Mouse (Mus musculus) heart, postnatal 0 days (tissue): ENCODE measurements at regions not wholly inside any gene's neighbourhood (a gene's known extent, or its start where the extent isn't known, plus 50 kb on each side); places are given as distances from the start of the nearest gene placed in this dataset.

Source experiments
- ATAC-seq: fragments of 200-750 bp; cut with Nextera tagmentation; 2 replicates; pipeline ENCODE4 v1.8.0; 2017; ENCODE audit warnings: low read depth, moderate number of reproducible peaks, moderate library complexity; ENCODE audit not compliant: insufficient read depth
- DNase-seq: peaks from one replicate; pipeline ENCODE4 v3.0.0-alpha.2; 2016; ENCODE audit warnings: low spot score
- H3K27ac ChIP-seq: fragments of 300-500 bp; sonication (generic); 2 replicates; pipeline ENCODE4 v1.5.1; 2014; ENCODE audit warnings: low read depth, mild to moderate bottlenecking
- H3K27me3 ChIP-seq: fragments of 300-500 bp; sonication (generic); 2 replicates; pipeline ENCODE4 v1.6.1; 2014; ENCODE audit warnings: low read length, mixed read lengths; ENCODE audit not compliant: control insufficient read depth, insufficient read depth
- H3K36me3 ChIP-seq: fragments of 300-500 bp; sonication (generic); replicated peaks from 2 replicates; pipeline ENCODE4 v1.6.1; 2014; ENCODE audit warnings: low read length, mixed read lengths; ENCODE audit not compliant: control insufficient read depth, insufficient read depth
- H3K4me1 ChIP-seq: fragments of 300-500 bp; sonication (generic); 2 replicates; pipeline ENCODE4 v1.6.1; 2014; ENCODE audit warnings: antibody characterized with exemption; ENCODE audit not compliant: control insufficient read depth, insufficient read depth
- H3K4me2 ChIP-seq: fragments of 300-500 bp; sonication (generic); 2 replicates; pipeline ENCODE4 v1.6.1; 2014; ENCODE audit warnings: low read depth, mild to moderate bottlenecking, low read length, moderate library complexity
- H3K4me3 ChIP-seq: fragments of 300-500 bp; sonication (generic); 2 replicates; pipeline ENCODE4 v1.5.1; 2014; ENCODE audit warnings: low read depth, low read length
- H3K9ac ChIP-seq: fragments of 300-500 bp; sonication (generic); replicated peaks from 2 replicates; pipeline ENCODE4 v1.6.1; 2014; ENCODE audit warnings: low read depth, low read length, mixed read lengths
- H3K9me3 ChIP-seq: fragments of 300-500 bp; sonication (generic); replicated peaks from 2 replicates; pipeline ENCODE4 v1.6.1; 2016; ENCODE audit warnings: low read length; ENCODE audit not compliant: control insufficient read depth
- CTCF ChIP-seq: IDR thresholded peaks from 2 replicates; pipeline ENCODE4 v1.5.1; 2016; ENCODE audit warnings: antibody characterized with exemption, control low read depth, low read depth
- EP300 ChIP-seq: IDR thresholded peaks from 2 replicates; pipeline ENCODE4 v1.6.1; 2016; ENCODE audit warnings: antibody characterized with exemption, low read depth
- WGBS: fragments of 180-500 bp; shearing (Covaris S2); extraction: QIAGEN DNeasy Blood & Tissue Kit; methylation state at CpG from one replicate; pipeline ENCODE4 v1.1.7; 2014; 5-methylcytosine and 5-hydroxymethylcytosine counted together

- Histone ChIP-seq H3K9me3 (no peaks in the 10 kb centered on the region), H3K4me1 (peaks cover 4% of the 10 kb centered on the region; the same call in 1 of the 2 replicates), H3K4me3 (no peak overlapping the region), H3K27ac (no peak overlapping the region), H3K36me3 (no peaks in the 10 kb centered on the region), H3K4me2 (no peak overlapping the region), H3K9ac (no peak overlapping the region), H3K27me3 (no peaks in the 10 kb centered on the region)
- TF ChIP-seq EP300 (no peak), CTCF (no peak)
- DNase-seq (no peak), ATAC-seq (no peak)
- WGBS: 41% methylated on average over 13 of the region's 13 CpGs
These were observed 179.5 kb upstream of the Klf4 start for GRCm38 (mm10) chr4:55711500-55712341.

- ATAC-seq (no peak), DNase-seq (no peak)
- no peak overlapping the region for H3K27ac ChIP-seq
- no peaks in the 10 kb centered on the region for H3K36me3 ChIP-seq
- H3K9ac ChIP-seq: no peak overlapping the region
- no peak overlapping the region for H3K4me2 ChIP-seq
- H3K4me3 ChIP-seq: no peak overlapping the region
- H3K9me3 ChIP-seq: no peaks in the 10 kb centered on the region
- peaks cover 4% of the 10 kb centered on the region; the same call in 1 of the 2 replicates for H3K4me1 ChIP-seq
- no peak for TF ChIP-seq EP300
- TF ChIP-seq CTCF: no peak
- 88% methylated on average over 5 of the region's 5 CpGs for WGBS
- no peaks in the 10 kb centered on the region for H3K27me3 ChIP-seq
These were observed 178.2 kb upstream of the Klf4 start for GRCm38 (mm10) chr4:55710476-55710875.

GRCm38 (mm10) chr4:55708808-55709207 lies 176.5 kb upstream of the Klf4 start:
- Histone ChIP-seq H3K36me3 (no peaks in the 10 kb centered on the region), H3K4me3 (no peak overlapping the region), H3K4me1 (peaks cover 4% of the 10 kb centered on the region; the same call in 1 of the 2 replicates), H3K9me3 (no peaks in the 10 kb centered on the region), H3K9ac (no peak overlapping the region), H3K27ac (no peak overlapping the region), H3K27me3 (no peaks in the 10 kb centered on the region), H3K4me2 (no peak overlapping the region)
- WGBS: 68% methylated on average over 2 of the region's 2 CpGs
- DNase-seq (no peak), ATAC-seq (no peak)
- TF ChIP-seq CTCF (no peak), EP300 (no peak)

- ATAC-seq (no peak), DNase-seq (no peak)
- Histone ChIP-seq H3K4me1 (peaks cover 4% of the 10 kb centered on the region; the same call in 1 of the 2 replicates), H3K4me3 (no peak overlapping the region), H3K9me3 (no peaks in the 10 kb centered on the region), H3K27me3 (no peaks in the 10 kb centered on the region), H3K4me2 (no peak overlapping the region), H3K27ac (no peak overlapping the region), H3K36me3 (no peaks in the 10 kb centered on the region), H3K9ac (no peak overlapping the region)
- WGBS: 70% methylated on average over 10 of the region's 10 CpGs
- TF ChIP-seq CTCF: no peak
- no peak for TF ChIP-seq EP300
These were observed 175.7 kb upstream of the Klf4 start for GRCm38 (mm10) chr4:55707916-55708315.

- DNase-seq (no peak), ATAC-seq (no peak)
- no peak overlapping the region for H3K27ac ChIP-seq
- H3K27me3 ChIP-seq: no peaks in the 10 kb centered on the region
- H3K9me3 ChIP-seq: no peaks in the 10 kb centered on the region
- H3K4me3 ChIP-seq: no peak overlapping the region
- WGBS: 79% methylated on average over 4 of the region's 4 CpGs
- no peaks in the 10 kb centered on the region for H3K36me3 ChIP-seq
- H3K4me1 ChIP-seq: peaks cover 6% of the 10 kb centered on the region; the same call in 1 of the 2 replicates
- TF ChIP-seq CTCF: no peak
- no peak for TF ChIP-seq EP300
- no peak overlapping the region for H3K9ac ChIP-seq
- H3K4me2 ChIP-seq: no peak overlapping the region
These were observed 172.7 kb upstream of the Klf4 start for GRCm38 (mm10) chr4:55704921-55705320.
